Mouse (Mus musculus) lung, adult 18-20 months (tissue): ENCODE measurements around the gene Rex2.
"Not testable (repeated sequence)": the region's sequence is repeated elsewhere in the genome, so short reads cannot be mapped to it uniquely, and the experiment has no call there.

Experiments used
- DNase-seq, 2 experiments: peaks; one replicate each; pipeline ENCODE4 v3.0.0; 2022; ENCODE audit warnings: mixed read lengths in 2 of 2

Rex2 gene

GRCm38 (mm10) chr4:147021550-147021949, at the start of gene Rex2:
Gene Rex2 (plus strand): TSS chr4:147021850.
- not testable (repeated sequence) for DNase-seq

DNA sequence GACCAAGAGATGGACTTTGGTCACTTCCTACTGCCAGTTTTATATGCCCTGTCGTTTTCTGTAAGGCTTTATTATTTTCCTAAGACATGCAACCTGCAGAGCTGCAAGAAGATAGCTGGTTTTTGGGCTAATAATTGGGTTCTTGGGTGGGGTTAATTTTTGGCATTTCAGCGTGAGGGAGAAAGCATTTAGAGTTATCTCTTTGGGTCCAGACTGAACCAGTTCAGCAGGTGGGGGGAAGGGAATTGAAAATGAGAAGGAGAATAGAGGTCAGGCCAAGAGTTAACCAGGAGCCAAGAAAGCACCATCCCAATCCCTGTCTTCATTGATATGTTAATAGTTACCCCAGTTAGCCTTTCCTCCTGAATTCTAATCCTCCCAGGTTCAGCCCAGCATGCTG, 45.1 kb upstream of the Rex2 start:
- DNase-seq, result not testable (repeated sequence)

- not testable (repeated sequence) for DNase-seq
Measured at GRCm38 (mm10) chr4:147018400-147018799, 3.2 kb upstream of the Rex2 start.

GRCm38 (mm10) chr4:147026374-147026773, 4.7 kb downstream of the Rex2 start:
- DNase-seq, result not testable (repeated sequence)

DNA sequence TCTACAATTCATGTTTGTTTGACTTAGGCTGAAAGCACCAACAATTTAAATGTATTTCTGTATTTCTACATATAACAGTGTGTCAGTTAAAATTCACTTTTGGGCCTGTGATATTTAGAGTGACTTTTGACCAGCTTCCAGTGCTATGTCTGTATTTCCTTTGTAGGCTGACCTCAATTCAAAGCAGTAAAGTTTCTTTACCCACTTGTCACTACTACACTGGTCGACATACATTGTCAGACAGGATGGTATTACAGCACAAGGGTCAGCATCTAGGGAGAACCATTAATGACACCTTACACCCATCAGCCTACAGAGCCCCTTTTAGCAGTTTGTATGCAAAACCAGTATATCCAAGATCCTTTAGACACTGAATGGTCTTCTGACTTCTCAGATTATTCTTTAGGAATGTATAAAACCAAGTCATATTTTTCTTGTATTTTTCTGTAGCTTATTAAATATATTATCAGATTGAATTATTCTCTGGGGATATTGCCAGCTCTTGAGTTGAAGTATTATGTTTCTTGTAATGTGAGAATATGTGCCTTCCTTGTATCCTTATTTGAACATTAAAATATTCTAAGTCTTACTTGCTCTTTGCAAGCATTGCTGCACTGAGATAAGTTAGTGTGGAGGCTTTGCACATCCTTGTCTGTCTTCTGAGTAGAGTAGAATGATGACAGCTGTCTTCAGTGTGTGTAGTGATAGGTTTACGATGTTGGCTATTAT, 9.8 kb downstream of the Rex2 start:
- not testable (repeated sequence) for DNase-seq

- DNase-seq, result not testable (repeated sequence)
Measured at GRCm38 (mm10) chr4:147063768-147064167, 42.1 kb downstream of the Rex2 start.

DNA sequence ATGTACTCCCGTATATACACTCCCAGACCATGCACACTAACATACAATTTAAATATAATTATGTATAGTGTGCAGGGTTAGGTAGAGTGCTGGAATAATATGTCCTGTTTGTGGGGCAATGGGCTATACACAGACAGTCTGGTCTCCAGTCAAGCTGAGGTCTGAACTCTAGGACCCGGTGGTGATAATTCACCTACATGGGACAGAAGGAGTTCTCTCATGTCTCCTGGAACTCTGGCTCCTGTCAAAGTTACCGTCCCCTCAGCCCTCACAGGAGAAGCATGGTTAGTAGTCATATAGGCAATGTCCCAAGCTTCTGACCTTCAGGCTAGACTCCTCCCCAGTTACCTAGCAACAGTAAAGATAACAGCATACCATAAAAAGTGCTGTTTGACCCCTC, 44.2 kb downstream of the Rex2 start:
- not testable (repeated sequence) for DNase-seq

DNA sequence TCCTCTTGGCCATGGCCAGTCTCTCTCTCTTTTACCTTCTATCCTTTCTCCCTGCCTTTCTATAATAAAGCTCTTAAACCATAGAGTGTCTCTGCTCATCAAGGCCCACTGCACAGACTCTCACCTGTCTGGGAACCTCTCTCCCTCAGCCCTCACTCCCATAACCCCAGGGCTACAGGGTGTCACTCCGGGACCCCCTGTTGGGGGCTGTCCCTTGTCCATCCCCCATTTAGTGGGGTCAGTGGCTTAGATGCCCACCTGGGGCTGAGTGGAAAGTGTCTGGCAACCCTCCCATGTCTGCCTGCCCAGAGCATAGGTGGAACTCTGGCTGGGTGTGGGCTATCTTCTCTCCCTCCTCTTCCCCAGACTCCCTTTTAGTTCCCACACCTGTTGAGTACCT, 44.7 kb downstream of the Rex2 start:
- not testable (repeated sequence) for DNase-seq

GRCm38 (mm10) chr4:147095641-147096040, 74.0 kb downstream of the Rex2 start:
- DNase-seq, result not testable (repeated sequence)

DNA sequence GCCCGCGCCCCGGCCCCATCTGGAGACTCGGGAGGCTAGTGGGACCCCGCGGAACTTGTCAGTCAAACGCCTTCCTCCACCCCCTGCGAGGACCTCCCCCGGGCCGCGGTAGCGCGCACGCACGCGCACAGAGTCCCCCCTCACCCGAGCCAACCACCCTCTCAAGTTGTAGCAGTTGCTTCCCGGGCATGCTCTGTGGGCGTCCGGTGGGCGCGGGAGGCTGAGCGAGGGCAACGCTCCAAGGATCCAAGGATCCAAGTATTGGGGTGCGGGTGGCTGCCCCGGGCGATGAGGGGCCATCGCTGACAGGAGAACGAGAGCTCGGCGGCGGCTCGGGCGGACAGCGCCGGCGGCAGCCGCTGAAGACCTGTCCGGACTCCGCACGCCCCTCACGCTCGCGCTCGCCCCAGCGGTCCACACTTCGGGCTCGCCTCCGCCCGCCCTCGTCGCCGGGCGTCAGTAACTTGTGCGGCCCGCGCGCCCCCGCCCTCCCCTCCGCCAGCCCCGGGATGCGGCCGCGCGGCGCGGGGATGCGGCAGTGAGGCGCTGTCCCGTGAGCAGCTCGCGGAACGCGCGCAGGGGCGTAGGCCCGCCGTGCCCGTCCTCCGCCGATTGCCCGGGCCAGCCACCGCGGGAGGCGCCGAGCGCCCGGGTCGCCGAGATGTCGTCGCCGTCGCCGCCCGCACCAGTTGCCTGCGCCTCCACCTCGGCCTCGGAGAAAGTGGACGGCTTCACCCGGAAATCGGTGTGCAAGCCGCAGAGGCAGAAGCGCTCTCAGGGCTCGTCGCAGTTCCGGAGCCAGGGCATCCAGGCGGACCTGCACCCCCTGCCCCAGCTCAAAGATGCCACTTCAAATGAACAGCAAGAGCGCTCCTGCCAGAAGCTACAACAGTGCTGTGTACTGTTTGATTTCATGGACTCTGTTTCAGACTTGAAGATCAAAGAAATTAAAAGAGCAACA, 80.3 kb downstream of the Rex2 start:
- DNase-seq, result not testable (repeated sequence)

DNA sequence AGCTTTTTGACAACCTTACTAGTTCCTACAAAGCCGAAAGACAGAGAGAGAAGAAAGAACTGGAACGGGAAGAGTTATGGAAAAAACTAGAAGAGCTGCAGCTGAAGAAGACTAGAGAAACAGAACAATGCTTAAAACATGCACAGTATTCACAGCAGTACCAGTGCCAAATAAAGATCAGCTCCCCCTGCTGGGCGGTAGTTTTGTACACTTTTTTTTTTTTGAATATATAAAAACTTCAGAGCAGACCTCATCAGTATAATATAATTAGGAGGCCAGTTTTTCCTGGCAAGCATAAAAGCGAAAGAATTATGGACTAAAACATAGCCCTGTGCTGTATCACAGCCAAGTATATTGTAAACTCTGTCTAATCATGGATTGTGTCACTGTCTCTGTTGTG, 82.2 kb downstream of the Rex2 start:
- DNase-seq, result not testable (repeated sequence)
